Mouse (Mus musculus) CH12F3 (cell line): ENCODE measurements around the gene Csrp1.

Experiments used
- in situ Hi-C: fragments of 300-500 bp; cut with MboI; formaldehyde crosslinking; loops from 2 replicates; pipeline ENCODE4 v1.14.3; 2020; ENCODE audit warnings: low sequenced_read_pairs

The Csrp1 gene

GRCm38 (mm10) chr1:135719983-135720382 is at the start of gene Csrp1:
Gene Csrp1 (plus strand): TSS chr1:135720061.
- in situ Hi-C loops, result no loop called here

DNA sequence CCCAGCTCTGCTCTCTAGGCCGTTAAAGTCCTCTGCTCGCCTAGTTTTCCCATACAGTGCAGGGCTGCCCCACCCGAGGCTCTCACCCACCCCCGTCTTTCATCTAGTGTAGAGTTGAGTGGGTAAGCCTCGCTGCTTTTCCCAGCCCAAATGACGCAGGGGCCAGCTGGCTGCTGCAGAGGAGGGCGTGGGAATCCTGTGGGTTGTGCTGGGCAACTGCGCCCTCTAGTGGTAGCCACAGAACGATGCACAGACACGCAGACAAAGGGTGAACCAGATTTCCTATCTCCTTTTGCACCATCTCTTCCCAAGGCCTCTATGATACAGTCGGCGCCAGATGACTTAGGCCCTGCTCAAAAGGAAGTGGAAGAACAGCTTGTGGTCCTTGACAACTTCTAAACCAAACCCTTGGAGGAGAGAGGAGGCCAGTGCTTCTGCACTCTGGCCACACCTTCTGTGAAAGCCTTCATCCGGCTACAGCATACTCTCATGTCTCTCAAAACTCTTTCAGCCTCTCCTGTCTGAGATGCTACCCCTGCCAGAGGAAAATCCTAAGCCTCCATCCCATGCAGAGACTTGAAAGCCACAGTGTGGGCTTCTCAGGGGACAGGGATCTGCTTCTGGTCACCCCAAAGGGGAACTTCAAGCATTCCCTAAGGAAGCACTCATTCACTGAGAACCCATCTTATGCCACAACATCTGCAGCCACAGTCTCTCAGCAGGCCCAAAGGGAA is 49.3 kb upstream of the Csrp1 start:
- in situ Hi-C loops, result no loop called here

DNA sequence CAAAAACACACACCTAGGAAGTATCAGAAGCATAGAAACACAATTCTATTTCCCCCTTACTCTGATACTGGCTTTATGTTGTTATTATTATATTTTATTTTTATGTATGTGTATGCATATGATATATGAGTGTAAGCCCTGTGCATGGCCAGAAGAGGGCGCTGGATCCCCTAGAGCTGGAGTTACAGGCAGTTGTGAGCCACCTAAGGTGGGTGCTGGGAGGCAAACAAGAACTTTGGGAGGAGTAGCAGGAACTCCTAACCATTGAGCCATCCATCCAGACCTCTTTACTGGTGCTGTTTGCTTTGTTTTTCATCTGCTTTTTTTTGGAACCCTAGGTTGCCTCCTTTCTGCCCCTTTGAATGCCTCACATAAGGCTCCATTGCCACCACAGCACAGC is 48.5 kb upstream of the Csrp1 start:
- in situ Hi-C loops, result no loop called here

- in situ Hi-C loops, result no loop called here
Observed at GRCm38 (mm10) chr1:135671956-135672355, 47.9 kb upstream of the Csrp1 start.

DNA sequence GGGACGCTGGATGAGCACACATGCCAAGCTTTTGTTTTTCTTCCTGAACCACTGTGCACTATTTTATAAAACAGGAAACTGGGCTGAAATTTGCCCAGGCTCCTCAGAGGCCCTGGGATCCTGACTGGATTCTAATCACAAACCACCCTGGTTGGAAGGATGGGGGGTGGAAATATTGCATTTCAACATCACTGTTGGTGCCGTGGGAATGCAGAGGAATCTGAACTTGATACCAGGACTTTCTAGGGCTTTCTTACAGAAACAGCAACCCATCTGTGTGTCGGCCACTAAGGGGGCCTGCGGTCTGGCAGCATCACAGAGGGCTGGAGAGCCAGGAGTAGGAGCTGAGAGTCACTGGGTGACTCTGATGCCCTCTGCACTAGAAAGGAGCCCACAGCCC is 47.5 kb upstream of the Csrp1 start:
- in situ Hi-C loops, result no loop called here

DNA sequence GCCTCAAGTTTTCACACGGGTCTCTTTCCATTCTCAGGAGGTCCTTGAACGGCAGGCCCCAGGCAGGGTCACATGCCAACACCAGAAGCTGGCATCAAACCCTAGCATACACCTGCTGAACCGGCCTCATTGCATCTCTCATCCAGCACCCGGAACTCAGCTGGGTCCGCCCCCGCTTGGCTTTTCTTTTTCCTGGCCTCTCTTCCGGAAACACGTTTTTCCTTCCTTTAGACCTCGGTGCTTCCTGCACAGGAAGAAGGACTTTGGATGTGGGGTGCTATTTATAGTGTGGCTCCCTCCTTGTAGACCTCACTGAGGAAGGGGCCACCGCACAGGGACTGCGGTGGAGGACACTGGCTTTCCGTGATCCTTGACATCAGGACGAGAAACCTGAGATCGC is 46.4 kb upstream of the Csrp1 start:
- in situ Hi-C loops, result no loop called here

DNA sequence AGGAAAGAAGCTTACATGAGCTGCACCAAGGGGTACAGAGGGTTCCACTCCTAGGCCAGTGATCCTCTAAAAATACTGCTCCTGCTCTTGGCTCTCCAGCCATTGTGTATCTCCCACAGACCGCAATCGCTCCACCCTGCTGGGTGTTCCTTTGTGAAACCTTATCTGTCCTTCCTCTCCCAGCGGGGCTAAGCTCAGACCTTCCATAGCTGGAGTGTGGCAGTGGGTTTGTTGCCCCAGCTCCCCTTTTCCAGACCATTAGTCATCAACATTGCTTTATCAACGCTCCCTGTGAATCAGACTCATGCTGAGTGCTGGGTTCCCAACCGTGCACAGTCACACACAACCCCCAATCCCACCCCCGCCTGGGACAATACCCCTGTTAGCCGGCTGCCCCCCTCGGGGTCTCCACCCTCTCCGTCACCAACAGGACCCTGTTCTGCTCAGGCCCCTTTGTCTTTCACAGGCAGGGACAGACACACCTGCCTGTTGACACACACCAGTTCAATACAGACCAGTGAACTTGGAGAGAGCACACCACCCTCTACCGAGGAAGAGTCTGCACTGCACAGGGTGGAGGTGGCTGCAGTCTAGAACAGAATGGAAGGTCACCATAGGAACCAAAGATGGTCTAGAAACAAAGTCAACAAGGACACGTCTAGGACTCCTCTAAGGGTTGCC is 44.3 kb upstream of the Csrp1 start:
- in situ Hi-C loops, result no loop called here

DNA sequence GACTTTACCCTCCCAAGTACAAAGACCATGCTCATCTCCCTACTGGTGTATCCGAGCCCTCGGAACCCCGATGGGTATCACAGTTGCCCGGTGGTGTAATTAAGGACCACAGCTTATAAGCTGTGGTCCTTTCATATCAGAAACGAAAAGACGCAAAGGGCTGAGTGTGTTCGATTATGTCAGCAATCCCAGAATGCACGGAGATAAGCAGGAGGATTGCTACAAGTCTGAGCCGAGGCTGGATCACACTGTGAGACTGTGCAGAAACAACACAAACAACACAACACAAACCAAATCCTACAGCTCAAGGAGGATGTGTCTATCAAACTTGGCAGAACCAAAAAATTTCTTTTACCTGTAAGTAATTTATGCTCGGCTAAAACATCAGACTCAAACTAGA is 43.6 kb upstream of the Csrp1 start:
- in situ Hi-C loops, result no loop called here

- in situ Hi-C loops, result no loop called here
Observed at GRCm38 (mm10) chr1:135676938-135677682, 42.8 kb upstream of the Csrp1 start.

GRCm38 (mm10) chr1:135678145-135678544 is 41.7 kb upstream of the Csrp1 start:
- in situ Hi-C loops, result no loop called here

DNA sequence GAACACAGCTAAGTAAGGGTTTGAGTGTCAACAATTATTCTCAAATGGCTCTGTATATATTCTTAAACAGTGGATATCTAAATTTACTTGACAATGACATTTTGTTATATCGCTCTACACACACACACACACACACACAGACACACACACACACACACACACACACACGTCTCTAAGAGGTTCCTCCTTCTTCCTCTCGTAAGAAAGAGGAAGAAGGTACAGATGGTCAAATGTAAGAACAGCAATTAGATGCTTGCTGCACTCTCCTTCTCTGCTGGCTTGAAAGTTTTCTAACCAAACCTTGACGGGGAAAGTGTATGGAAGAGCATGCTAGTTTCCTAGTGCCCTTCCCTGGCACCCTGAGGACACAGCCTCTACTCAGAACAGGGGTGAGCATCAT is 39.1 kb upstream of the Csrp1 start:
- in situ Hi-C loops, result no loop called here

- in situ Hi-C loops, result no loop called here
Observed at GRCm38 (mm10) chr1:135681122-135681521, 38.7 kb upstream of the Csrp1 start.

GRCm38 (mm10) chr1:135684895-135685294 is 35.0 kb upstream of the Csrp1 start:
- in situ Hi-C loops, result no loop called here

- in situ Hi-C loops, result no loop called here
Observed at GRCm38 (mm10) chr1:135685316-135685715, 34.5 kb upstream of the Csrp1 start.

DNA sequence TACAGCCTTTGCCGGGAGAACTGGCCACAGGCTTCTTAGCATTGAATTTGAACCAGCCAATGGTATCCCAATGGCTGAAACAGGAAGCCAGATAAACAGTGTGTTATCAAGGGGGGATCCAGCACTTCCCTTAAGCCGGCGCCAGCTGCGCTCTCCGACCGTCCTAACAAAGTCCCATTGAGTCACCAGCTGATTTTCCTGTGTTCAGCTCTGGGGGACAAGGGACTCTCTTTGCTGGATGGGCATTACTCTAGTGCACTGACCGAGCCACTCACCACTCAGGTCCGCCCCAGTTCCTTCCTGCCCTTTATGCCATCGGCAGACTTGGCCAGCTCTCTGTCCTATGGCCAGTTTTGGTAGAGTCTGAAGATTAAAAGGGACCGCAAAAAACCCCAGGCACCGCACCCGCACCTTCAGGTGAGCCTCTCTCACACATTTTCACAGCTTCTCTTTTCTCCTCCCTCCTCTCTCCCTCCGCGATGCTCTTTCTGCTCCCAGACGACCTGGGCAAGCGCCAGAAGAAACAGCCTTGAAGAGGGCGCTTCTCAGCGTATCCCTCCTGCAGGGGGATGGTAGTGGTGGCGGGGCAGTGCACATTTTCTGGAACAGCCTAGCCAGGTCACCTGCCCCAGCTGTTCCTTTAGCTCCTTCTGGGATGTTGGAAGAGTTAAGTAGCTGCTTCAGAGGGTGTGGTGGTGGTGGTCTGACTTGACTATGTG is 32.9 kb upstream of the Csrp1 start:
- in situ Hi-C loops, result no loop called here

DNA sequence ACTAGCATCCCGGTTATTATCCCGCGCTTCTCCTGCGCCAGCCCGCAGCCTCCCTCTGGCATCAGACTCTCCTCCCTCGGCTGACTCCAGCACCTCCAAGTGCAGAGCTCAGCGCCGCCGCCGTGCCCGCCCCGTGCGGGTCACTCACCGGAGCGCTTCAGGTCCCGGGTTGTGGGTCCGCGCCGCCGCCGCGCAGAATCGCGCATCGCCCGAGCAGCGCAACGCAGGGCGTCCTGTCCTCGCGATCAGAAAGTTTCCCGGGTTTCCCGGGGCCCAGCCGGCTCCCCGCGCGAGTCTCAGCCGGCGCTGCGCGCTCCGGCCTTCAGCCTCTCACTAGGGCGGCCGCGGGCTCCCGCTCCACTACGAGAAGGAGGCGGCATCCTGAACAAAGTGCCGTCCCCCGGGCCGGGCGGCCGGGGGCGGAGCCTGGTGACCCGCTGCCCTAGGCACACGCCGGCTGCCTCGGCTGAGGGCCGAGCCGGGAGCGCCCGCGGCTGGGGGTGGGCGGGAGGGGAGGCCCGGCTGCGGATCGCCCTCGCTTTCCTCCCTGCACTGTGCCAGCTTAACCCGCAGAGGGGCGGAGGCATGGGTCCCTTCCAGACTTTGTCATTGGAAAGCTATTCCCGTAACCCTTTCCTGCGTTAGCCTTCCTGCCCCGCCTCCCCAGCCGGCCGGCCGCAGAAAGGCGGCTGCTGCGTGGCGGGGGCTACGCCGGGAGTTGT is 31.9 kb upstream of the Csrp1 start:
- in situ Hi-C loops, result no loop called here

- in situ Hi-C loops, result no loop called here
Observed at GRCm38 (mm10) chr1:135688686-135689085, 31.2 kb upstream of the Csrp1 start.

DNA sequence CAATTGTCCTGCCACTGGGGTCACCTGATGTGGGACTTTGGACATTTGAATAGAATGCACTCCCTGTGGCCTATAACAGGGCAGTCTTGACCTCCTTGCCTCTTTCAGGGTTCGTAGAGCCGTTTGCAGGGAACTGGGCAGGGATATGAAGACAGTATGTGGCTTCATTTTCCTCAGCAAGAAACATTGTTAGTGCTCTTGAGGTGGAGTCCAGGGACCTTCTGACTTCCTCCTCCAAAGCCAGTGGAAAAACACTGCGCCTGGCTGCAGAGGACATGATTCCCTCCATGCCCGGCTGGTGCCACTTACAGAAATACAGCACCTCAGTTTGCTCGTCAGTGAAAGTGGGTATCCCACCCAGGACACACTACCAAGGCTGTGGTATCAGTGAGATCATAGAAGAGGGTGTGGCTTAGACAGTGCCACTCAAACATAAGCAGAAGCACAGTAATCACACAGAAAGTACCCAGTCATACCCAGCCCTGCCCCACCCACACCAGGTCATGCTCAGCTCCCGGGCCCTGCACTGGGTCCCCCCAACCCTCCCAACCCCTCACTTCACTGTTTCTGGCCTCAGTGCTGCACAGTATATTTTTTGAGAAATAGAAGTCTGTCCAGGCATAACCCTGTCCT is 29.0 kb upstream of the Csrp1 start:
- in situ Hi-C loops, result no loop called here

GRCm38 (mm10) chr1:135691417-135691815 is 28.4 kb upstream of the Csrp1 start:
- in situ Hi-C loops, result no loop called here

DNA sequence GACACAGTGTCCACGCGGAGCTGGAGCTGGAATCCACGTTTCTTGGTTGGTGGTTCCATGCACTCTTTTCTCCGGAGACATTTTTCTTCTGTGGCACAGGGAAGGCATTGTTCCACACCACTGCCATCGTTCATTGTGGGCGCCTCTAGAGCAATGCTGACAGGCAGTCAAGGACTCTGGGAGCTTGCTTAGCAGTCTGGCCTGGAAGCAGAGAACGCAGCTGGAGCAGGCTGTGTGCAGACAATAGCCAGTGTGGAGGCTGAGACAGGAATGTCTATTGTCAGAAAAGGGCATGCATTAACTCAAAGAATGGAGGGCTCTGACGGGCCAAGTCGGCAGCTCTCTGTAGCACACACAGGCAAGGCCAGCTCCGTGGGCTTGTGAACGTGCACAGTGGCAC is 25.7 kb upstream of the Csrp1 start:
- in situ Hi-C loops, result no loop called here
